Mouse (Mus musculus) heart, postnatal 0 days (tissue): ENCODE results near the gene Klf13. TPM values are rescaled to one million over a fixed set of nuclear protein-coding genes. Genes with fewer than 3 reads are reported as not detected.

Experiments
- ATAC-seq: fragments of 200-750 bp; cut with Nextera tagmentation; 2 replicates; pipeline ENCODE4 v1.8.0; 2017; ENCODE audit warnings: low read depth, moderate number of reproducible peaks, moderate library complexity; ENCODE audit not compliant: insufficient read depth
- DNase-seq: peaks from one replicate; pipeline ENCODE4 v3.0.0-alpha.2; 2016; ENCODE audit warnings: low spot score
- H3K27ac ChIP-seq: fragments of 300-500 bp; sonication (generic); 2 replicates; pipeline ENCODE4 v1.5.1; 2014; ENCODE audit warnings: low read depth, mild to moderate bottlenecking
- H3K27me3 ChIP-seq: fragments of 300-500 bp; sonication (generic); 2 replicates; pipeline ENCODE4 v1.6.1; 2014; ENCODE audit warnings: low read length, mixed read lengths; ENCODE audit not compliant: control insufficient read depth, insufficient read depth
- H3K36me3 ChIP-seq: fragments of 300-500 bp; sonication (generic); replicated peaks from 2 replicates; pipeline ENCODE4 v1.6.1; 2014; ENCODE audit warnings: low read length, mixed read lengths; ENCODE audit not compliant: control insufficient read depth, insufficient read depth
- H3K4me1 ChIP-seq: fragments of 300-500 bp; sonication (generic); 2 replicates; pipeline ENCODE4 v1.6.1; 2014; ENCODE audit warnings: antibody characterized with exemption; ENCODE audit not compliant: control insufficient read depth, insufficient read depth
- H3K4me2 ChIP-seq: fragments of 300-500 bp; sonication (generic); 2 replicates; pipeline ENCODE4 v1.6.1; 2014; ENCODE audit warnings: low read depth, mild to moderate bottlenecking, low read length, moderate library complexity
- H3K4me3 ChIP-seq: fragments of 300-500 bp; sonication (generic); 2 replicates; pipeline ENCODE4 v1.5.1; 2014; ENCODE audit warnings: low read depth, low read length
- H3K9ac ChIP-seq: fragments of 300-500 bp; sonication (generic); replicated peaks from 2 replicates; pipeline ENCODE4 v1.6.1; 2014; ENCODE audit warnings: low read depth, low read length, mixed read lengths
- H3K9me3 ChIP-seq: fragments of 300-500 bp; sonication (generic); replicated peaks from 2 replicates; pipeline ENCODE4 v1.6.1; 2016; ENCODE audit warnings: low read length; ENCODE audit not compliant: control insufficient read depth
- CTCF ChIP-seq: IDR thresholded peaks from 2 replicates; pipeline ENCODE4 v1.5.1; 2016; ENCODE audit warnings: antibody characterized with exemption, control low read depth, low read depth
- EP300 ChIP-seq: IDR thresholded peaks from 2 replicates; pipeline ENCODE4 v1.6.1; 2016; ENCODE audit warnings: antibody characterized with exemption, low read depth
- WGBS: fragments of 180-500 bp; shearing (Covaris S2); extraction: QIAGEN DNeasy Blood & Tissue Kit; methylation state at CpG from one replicate; pipeline ENCODE4 v1.1.7; 2014; 5-methylcytosine and 5-hydroxymethylcytosine counted together
- polyA plus RNA-seq: library from polyadenylated mRNA; unstranded; fragments of >200 nt; fragmentation: Nextera tagmentation; extraction: Ambion mirVana; gene quantifications from 2 replicates; pipeline ENCODE4 v1.2.1, GENCODE M21; 2015
- total RNA-seq: library from RNA; depleted of rRNA; stranded (reverse); fragments of >200 nt; gene quantifications from 2 replicates; pipeline ENCODE4 v1.2.3, GENCODE M21; 2014; ENCODE audit warnings: low replicate concordance

Klf13 gene
- total and polyA plus RNA-seq, 2 experiments from 2014 or later: 26.5 to 47.4 TPM

- TF ChIP-seq EP300 (no peak), CTCF (no peak)
- peaks cover 92% of the 10 kb centered on the region for H3K4me1 ChIP-seq
- DNase-seq (peak; percentile 63), ATAC-seq (peak; percentile 45)
- H3K27me3 ChIP-seq: no peaks in the 10 kb centered on the region
- no peaks in the 10 kb centered on the region for H3K36me3 ChIP-seq
- no peak overlapping the region for H3K4me3 ChIP-seq
- peak overlapping the region; percentile 18; the same call in 1 of the 2 replicates for H3K9ac ChIP-seq
- peak overlapping the region; percentile 96 for H3K27ac ChIP-seq
- WGBS: 28% methylated on average over 7 of the region's 7 CpGs
- H3K9me3 ChIP-seq: no peaks in the 10 kb centered on the region
- H3K4me2 ChIP-seq: peak overlapping the region; percentile 34
These were observed 26.4 kb downstream of the Klf13 start for GRCm38 (mm10) chr7:63912234-63912810.

GRCm38 (mm10) chr7:63911383-63912233 is 27.1 kb downstream of the Klf13 start:
- H3K4me2 ChIP-seq: peak overlapping the region; percentile 34
- DNase-seq (peak; percentile 92), ATAC-seq (peak; percentile 90)
- H3K9ac ChIP-seq: peak overlapping the region; percentile 24
- no peaks in the 10 kb centered on the region for H3K9me3 ChIP-seq
- H3K4me3 ChIP-seq: no peak overlapping the region
- no peaks in the 10 kb centered on the region for H3K27me3 ChIP-seq
- peak overlapping the region; percentile 96 for H3K27ac ChIP-seq
- TF ChIP-seq CTCF (no peak; the same call in 1 of the 2 replicates), EP300 (peak; percentile 96)
- no peaks in the 10 kb centered on the region for H3K36me3 ChIP-seq
- WGBS: 19% methylated on average over 8 of the region's 8 CpGs
- H3K4me1 ChIP-seq: peaks cover 85% of the 10 kb centered on the region

- Histone ChIP-seq H3K36me3 (no peaks in the 10 kb centered on the region), H3K4me3 (no peak overlapping the region), H3K27me3 (no peaks in the 10 kb centered on the region), H3K9ac (peak overlapping the region; percentile 24), H3K9me3 (no peaks in the 10 kb centered on the region), H3K4me2 (peak overlapping the region; percentile 34; the same call in 1 of the 2 replicates), H3K27ac (peak overlapping the region; percentile 96), H3K4me1 (peaks cover 81% of the 10 kb centered on the region)
- ATAC-seq (no peak), DNase-seq (no peak)
- WGBS: 34% methylated on average over 4 of the region's 4 CpGs
- no peak for TF ChIP-seq EP300
- TF ChIP-seq CTCF: peak; percentile 28
These were observed 27.8 kb downstream of the Klf13 start for GRCm38 (mm10) chr7:63910912-63911311.

- ATAC-seq: no peak
These were observed 28.5 kb downstream of the Klf13 start for GRCm38 (mm10) chr7:63910225-63910624.

GRCm38 (mm10) chr7:63908496-63909285 is 30.0 kb downstream of the Klf13 start:
- peak overlapping the region; percentile 28; the same call in 1 of the 2 replicates for H3K9ac ChIP-seq
- H3K4me2 ChIP-seq: 0 out of 2 replicates have a peak overlapping the region, but pooled peaks have one; percentile 13
- DNase-seq (no peak), ATAC-seq (no peak)
- no peaks in the 10 kb centered on the region for H3K36me3 ChIP-seq
- H3K27ac ChIP-seq: peak overlapping the region; percentile 73
- no peaks in the 10 kb centered on the region for H3K9me3 ChIP-seq
- no peak overlapping the region for H3K4me3 ChIP-seq
- H3K27me3 ChIP-seq: no peaks in the 10 kb centered on the region
- no peak for TF ChIP-seq CTCF
- no peak for TF ChIP-seq EP300
- 27% methylated on average over 11 of the region's 11 CpGs for WGBS
- H3K4me1 ChIP-seq: peaks cover 82% of the 10 kb centered on the region

More at GRCm38 (mm10) chr7:63910225-63910624, 28.5 kb downstream of the Klf13 start:
- DNase-seq: no peak
- H3K9ac ChIP-seq: no peak overlapping the region
- peaks cover 82% of the 10 kb centered on the region for H3K4me1 ChIP-seq
- TF ChIP-seq EP300 (no peak), CTCF (no peak)
- H3K4me3 ChIP-seq: no peak overlapping the region
- H3K27me3 ChIP-seq: no peaks in the 10 kb centered on the region
- no peaks in the 10 kb centered on the region for H3K36me3 ChIP-seq
- H3K9me3 ChIP-seq: no peaks in the 10 kb centered on the region
- no peak overlapping the region for H3K4me2 ChIP-seq
- H3K27ac ChIP-seq: peak overlapping the region; percentile 96
- 33% methylated on average over 5 of the region's 5 CpGs for whole genome bisulfite sequencing
